Mouse (Mus musculus) liver, embryonic 16.5 days (tissue): Measurements from ENCODE around the gene Kcnj12. TPM values are rescaled to one million over a fixed set of nuclear protein-coding genes. Genes with fewer than 3 reads are reported as not detected.

ENCODE experiments used
- ATAC-seq: fragments of 200-750 bp; cut with Nextera tagmentation; 2 replicates; pipeline ENCODE4 v1.8.0; 2017; ENCODE audit warnings: low read depth, mild to moderate bottlenecking, moderate number of reproducible peaks, moderate library complexity
- H3K27ac ChIP-seq: fragments of 300-500 bp; sonication (generic); 2 replicates; pipeline ENCODE4 v1.5.1; 2014; ENCODE audit warnings: mild to moderate bottlenecking, low read length
- H3K27me3 ChIP-seq: fragments of 300-500 bp; sonication (generic); 2 replicates; pipeline ENCODE4 v1.6.1; 2014; ENCODE audit warnings: low read depth, low read length, mixed read lengths; ENCODE audit not compliant: control insufficient read depth, insufficient read depth
- H3K36me3 ChIP-seq: fragments of 300-500 bp; sonication (generic); 2 replicates; pipeline ENCODE4 v1.6.1; 2014; ENCODE audit warnings: mild to moderate bottlenecking; ENCODE audit not compliant: control insufficient read depth, insufficient read depth
- H3K4me1 ChIP-seq: fragments of 300-500 bp; sonication (generic); 2 replicates; pipeline ENCODE4 v1.6.1; 2014; ENCODE audit warnings: low read depth, low read length, mixed read lengths; ENCODE audit not compliant: control insufficient read depth
- H3K4me2 ChIP-seq: fragments of 300-500 bp; sonication (generic); 2 replicates; pipeline ENCODE4 v1.6.1; 2014; ENCODE audit warnings: low read depth, low read length, mixed read lengths
- H3K4me3 ChIP-seq: fragments of 300-500 bp; sonication (generic); 2 replicates; pipeline ENCODE4 v1.5.1; 2014; ENCODE audit warnings: low read depth, mild to moderate bottlenecking, low read length
- H3K9ac ChIP-seq: fragments of 300-500 bp; sonication (generic); 2 replicates; pipeline ENCODE4 v1.6.1; 2014; ENCODE audit warnings: low read depth, low read length
- H3K9me3 ChIP-seq: fragments of 300-500 bp; sonication (generic); replicated peaks from 2 replicates; pipeline ENCODE4 v1.6.1; 2016; ENCODE audit warnings: low read length; ENCODE audit not compliant: control insufficient read depth
- WGBS: fragments of 180-500 bp; shearing (Covaris S2); extraction: QIAGEN DNeasy Blood & Tissue Kit; methylation state at CpG from one replicate; pipeline ENCODE4 v1.1.7; 2014; ENCODE audit not compliant: insufficient replicate concordance; 5-methylcytosine and 5-hydroxymethylcytosine counted together
- polyA plus RNA-seq: library from polyadenylated mRNA; unstranded; fragments of >200 nt; fragmentation: Nextera tagmentation; extraction: Ambion mirVana; gene quantifications from 2 replicates; pipeline ENCODE4 v1.2.1, GENCODE M21; 2015

The Kcnj12 gene
- polyA plus RNA-seq, 1 experiment from 2014 or later: 0.04 TPM

DNA sequence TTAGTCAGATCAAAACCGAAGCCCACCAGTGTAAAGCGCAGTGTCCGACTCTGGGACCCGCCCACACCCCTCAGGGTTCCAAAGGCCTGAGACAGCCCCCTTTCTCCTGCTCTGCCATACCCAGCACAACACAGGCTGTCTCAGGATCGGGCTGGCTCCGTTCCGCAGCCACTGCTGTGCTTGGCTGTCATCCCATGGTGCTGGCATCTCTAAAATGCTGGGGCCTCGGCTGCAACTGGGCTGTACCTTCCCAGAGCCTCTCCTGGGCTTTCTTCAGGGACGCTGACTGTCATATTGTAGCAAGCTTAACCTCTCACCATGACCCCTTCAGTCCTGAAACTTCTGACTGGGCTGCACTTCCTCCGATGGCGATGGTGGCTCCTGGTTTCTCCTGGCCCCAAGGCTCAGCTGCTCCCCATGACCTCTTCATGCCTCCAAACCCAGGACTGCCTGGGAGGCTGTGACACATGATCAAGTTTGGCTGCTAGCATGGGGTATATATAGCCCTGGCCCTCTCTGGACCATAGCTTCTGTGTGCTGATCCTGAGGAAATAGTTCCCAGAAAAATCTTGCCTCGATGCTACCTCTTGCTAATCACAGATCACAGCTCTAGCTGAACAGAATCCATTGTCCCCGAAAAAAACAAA lies 37.3 kb upstream of the Kcnj12 start:
- H3K9ac ChIP-seq: no peak overlapping the region
- no peak overlapping the region for H3K27ac ChIP-seq
- H3K9me3 ChIP-seq: no peaks in the 10 kb centered on the region
- ATAC-seq: no peak
- H3K4me1 ChIP-seq: no peaks in the 10 kb centered on the region
- H3K4me3 ChIP-seq: no peak overlapping the region
- no peaks in the 10 kb centered on the region for H3K36me3 ChIP-seq
- H3K27me3 ChIP-seq: no peaks in the 10 kb centered on the region
- H3K4me2 ChIP-seq: no peak overlapping the region
- WGBS: 67% methylated on average over 13 of the region's 13 CpGs

DNA sequence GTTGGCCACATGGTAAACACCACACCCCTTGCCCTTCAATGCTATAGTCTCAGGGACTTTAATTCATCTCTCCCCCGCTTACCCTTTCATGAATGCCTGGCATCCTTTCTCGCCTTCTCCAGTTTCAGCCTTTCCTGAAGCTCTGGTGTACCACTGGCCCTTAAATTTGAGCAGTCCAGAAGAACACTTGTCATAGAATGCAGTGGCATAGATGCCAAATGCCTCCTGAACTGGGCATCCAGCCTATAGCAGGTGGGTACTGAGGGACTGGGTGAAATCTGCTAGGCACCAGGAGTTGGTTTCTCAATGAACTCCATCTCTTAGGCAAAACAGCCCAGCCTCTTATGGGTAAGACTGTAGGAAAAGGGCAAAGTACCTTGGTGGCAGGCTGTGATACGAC lies 31.9 kb upstream of the Kcnj12 start:
- Histone ChIP-seq H3K4me3 (no peak overlapping the region), H3K27me3 (no peaks in the 10 kb centered on the region), H3K36me3 (no peaks in the 10 kb centered on the region), H3K4me1 (no peaks in the 10 kb centered on the region), H3K27ac (no peak overlapping the region), H3K9ac (no peak overlapping the region), H3K4me2 (no peak overlapping the region), H3K9me3 (no peaks in the 10 kb centered on the region)
- no peak for ATAC-seq
- 37% methylated on average over 3 of the region's 3 CpGs for WGBS

DNA sequence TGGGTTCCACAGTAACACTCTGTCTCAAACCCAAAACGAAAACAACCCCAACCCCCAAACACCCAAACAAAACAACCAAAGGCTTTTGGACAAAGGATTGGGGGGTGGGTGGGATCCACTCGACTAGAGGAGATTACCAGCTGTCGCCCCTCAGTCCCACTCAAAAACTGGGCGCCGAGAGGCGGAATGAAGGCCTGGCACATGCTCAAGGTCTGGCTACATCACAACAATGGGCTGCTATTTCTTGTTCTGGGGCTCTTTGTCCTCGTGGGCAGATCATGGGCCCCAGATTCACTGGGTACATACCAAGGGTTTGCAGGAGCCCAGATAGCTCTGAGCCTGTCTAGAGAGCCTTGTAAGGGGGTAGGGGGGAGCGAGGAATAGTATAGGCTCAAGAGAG lies 19.6 kb upstream of the Kcnj12 start:
- no peak for ATAC-seq

DNA sequence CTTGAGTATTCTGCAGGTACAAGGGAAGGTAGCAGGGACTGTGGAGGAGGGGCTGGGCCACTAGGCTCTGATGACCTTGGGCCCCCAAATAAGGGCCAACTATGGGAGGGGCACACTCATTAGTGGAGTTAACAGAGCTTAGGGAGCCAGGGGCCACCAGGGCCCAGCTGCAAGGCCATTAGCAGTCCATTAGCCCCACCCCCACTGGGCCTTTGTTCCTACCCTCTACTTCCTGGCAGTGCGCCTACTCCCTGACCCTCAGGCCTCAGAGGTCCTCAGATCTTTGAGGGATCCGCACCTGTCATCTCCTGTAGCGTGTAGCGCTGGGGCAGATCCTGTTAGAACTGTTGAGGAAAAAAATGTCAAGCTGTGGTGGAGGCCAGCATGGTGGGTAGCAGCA lies 18.3 kb upstream of the Kcnj12 start:
- no peak for ATAC-seq
- H3K9me3 ChIP-seq: no peaks in the 10 kb centered on the region
- H3K27ac ChIP-seq: no peak overlapping the region
- WGBS: 72% methylated on average over 4 of the region's 4 CpGs
- no peaks in the 10 kb centered on the region for H3K36me3 ChIP-seq
- H3K4me1 ChIP-seq: no peaks in the 10 kb centered on the region
- no peak overlapping the region for H3K4me3 ChIP-seq
- H3K9ac ChIP-seq: no peak overlapping the region
- no peak overlapping the region for H3K4me2 ChIP-seq
- H3K27me3 ChIP-seq: no peaks in the 10 kb centered on the region

More for the DNA sequence above, 19.6 kb upstream of the Kcnj12 start:
- H3K27me3 ChIP-seq: no peaks in the 10 kb centered on the region
- WGBS: 52% methylated on average over 8 of the region's 8 CpGs
- no peak overlapping the region for H3K4me2 ChIP-seq
- H3K36me3 ChIP-seq: no peaks in the 10 kb centered on the region
- H3K9ac ChIP-seq: no peak overlapping the region
- H3K9me3 ChIP-seq: no peaks in the 10 kb centered on the region
- H3K4me1 ChIP-seq: no peaks in the 10 kb centered on the region
- no peak overlapping the region for H3K4me3 ChIP-seq
- no peak overlapping the region for H3K27ac ChIP-seq

DNA sequence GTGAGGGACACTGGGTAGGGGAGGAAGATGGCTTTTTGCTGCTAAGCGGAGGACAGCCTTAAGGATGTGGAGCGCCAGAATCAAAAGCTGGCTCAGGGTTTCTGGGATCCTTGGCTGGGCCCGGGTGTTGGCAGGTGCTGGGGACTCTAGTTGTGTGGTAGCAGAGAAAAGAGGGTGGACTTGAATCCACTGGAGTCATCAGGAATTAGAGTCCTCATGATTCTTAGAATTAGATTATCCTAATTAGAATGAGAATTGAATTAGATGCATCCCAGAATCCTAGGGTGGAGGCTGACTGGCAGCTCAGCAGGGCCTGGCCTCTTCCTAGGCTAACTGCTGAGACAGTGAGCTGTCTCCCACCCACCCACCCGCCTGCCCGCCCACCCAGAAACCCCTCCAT lies 17.6 kb upstream of the Kcnj12 start:
- 58% methylated on average over 5 of the region's 5 CpGs for WGBS

DNA sequence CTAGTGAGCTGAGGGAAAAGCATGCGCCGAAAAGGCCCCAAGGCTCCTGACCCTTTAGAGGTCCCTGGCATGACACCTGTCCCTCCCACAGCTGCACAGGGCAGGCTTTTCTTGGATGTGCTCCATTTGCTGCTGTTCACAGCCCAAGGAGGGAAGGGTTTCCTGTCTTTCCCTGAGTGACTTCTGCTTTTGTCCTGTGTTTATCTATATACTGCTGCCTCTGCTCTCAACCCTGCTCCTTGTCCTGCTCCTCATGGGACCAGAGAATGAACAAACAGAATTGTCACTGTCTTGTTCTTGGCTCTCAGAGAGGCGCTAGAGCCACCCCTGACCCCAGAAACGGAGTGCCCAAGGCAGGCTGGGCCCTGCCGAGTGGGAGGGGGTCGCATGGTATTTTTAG lies 17.0 kb upstream of the Kcnj12 start:
- Histone ChIP-seq H3K9me3 (no peaks in the 10 kb centered on the region), H3K4me3 (no peak overlapping the region), H3K27me3 (no peaks in the 10 kb centered on the region), H3K4me2 (no peak overlapping the region), H3K4me1 (no peaks in the 10 kb centered on the region), H3K9ac (no peak overlapping the region), H3K27ac (no peak overlapping the region), H3K36me3 (no peaks in the 10 kb centered on the region)
- WGBS: 34% methylated on average over 6 of the region's 6 CpGs
- ATAC-seq: no peak

More for the DNA sequence above, 17.6 kb upstream of the Kcnj12 start:
- no peak overlapping the region for H3K9ac ChIP-seq
- ATAC-seq: no peak
- no peak overlapping the region for H3K27ac ChIP-seq
- H3K4me2 ChIP-seq: no peak overlapping the region
- no peaks in the 10 kb centered on the region for H3K27me3 ChIP-seq
- H3K36me3 ChIP-seq: no peaks in the 10 kb centered on the region
- H3K4me3 ChIP-seq: no peak overlapping the region
- no peaks in the 10 kb centered on the region for H3K9me3 ChIP-seq
- no peaks in the 10 kb centered on the region for H3K4me1 ChIP-seq

DNA sequence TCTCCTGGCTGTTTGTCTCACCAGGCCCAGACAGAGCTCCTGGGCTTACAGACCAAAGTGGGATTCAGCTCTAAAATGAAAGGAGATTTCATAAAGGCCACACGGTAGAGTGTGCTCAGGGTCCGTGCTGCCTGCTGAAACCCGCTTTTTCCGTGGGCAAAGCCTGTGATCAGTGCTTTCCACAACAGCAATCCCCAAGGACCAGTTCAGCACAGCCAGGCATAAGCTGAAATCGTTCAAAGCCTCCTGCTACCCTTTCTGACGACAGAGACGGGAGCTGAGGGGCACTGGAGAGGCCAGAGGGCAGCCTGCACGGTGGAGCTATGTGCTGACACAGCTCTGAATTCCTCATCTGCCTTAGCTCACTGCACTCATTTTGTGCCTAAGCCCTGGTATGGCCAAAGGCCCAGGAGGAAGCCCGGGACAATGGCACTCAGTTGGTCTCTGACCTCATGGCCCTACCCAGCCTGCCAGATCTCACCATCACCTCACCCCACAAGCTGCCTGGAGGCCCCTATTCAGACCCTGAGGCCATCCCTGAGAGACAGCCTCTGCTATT lies 10.5 kb upstream of the Kcnj12 start:
- Histone ChIP-seq H3K4me2 (no peak overlapping the region), H3K9ac (no peak overlapping the region), H3K27me3 (no peaks in the 10 kb centered on the region), H3K4me3 (no peak overlapping the region), H3K4me1 (no peaks in the 10 kb centered on the region), H3K36me3 (no peaks in the 10 kb centered on the region), H3K9me3 (no peaks in the 10 kb centered on the region), H3K27ac (no peak overlapping the region)
- ATAC-seq: no peak
- WGBS: 48% methylated on average over 9 of the region's 9 CpGs

DNA sequence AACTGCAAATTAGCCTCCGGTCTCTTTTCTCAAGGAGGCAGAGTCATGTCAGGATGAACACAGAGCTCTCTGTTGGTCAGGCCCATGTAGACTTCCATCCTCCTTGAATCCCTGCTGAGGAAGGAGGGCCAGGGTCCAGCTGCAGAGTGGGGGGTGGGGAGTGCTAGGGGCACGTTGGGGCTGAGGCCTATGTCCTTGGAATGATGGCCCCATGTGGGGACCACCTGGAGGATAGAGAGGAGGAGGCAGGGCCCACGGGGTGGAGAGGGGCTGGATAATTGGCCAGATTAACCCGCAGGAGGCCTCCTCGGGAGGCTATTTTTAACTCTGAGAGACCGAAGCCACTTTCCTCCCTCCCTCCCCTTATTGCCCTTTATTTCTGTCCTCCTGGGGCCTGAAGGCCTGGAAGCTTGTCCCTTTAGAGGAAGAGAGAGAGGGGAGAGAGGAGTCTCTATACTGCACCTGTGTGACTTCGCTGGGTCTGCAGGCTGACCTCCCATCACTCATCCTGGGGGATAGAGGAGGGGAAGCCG lies 5.4 kb upstream of the Kcnj12 start:
- WGBS: 43% methylated on average over 8 of the region's 8 CpGs
- Histone ChIP-seq H3K9ac (no peak overlapping the region), H3K4me2 (no peak overlapping the region), H3K27me3 (peaks cover 17% of the 10 kb centered on the region), H3K9me3 (no peaks in the 10 kb centered on the region), H3K36me3 (no peaks in the 10 kb centered on the region), H3K4me3 (no peak overlapping the region), H3K27ac (no peak overlapping the region), H3K4me1 (no peaks in the 10 kb centered on the region)
- no peak for ATAC-seq

DNA sequence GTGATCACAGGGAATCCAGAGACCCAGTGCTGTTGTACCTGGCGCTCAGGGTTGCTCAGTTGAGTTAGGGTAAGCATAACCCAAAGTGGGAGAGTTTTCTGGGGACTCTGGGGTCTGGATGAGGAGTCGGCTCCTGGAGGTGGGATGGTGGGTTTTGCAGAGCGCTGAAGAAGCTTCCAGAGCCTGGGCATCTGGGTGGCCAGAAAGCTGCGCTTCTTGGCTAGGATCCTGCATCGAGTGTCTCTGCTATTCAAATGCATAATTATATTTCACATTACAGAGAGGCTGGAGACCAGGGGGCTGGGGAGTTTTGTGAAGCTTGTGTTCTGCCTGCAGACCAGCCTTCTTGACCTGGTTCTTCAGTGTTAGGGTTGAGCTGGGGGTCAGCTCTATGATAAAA lies 1.2 kb upstream of the Kcnj12 start:
- 50% methylated on average over 5 of the region's 5 CpGs for WGBS
- H3K4me1 ChIP-seq: no peaks in the 10 kb centered on the region
- H3K27ac ChIP-seq: no peak overlapping the region
- H3K4me3 ChIP-seq: no peak overlapping the region
- peaks cover 53% of the 10 kb centered on the region for H3K27me3 ChIP-seq
- no peak overlapping the region for H3K9ac ChIP-seq
- no peak for ATAC-seq
- no peak overlapping the region for H3K4me2 ChIP-seq
- H3K9me3 ChIP-seq: no peaks in the 10 kb centered on the region
- no peaks in the 10 kb centered on the region for H3K36me3 ChIP-seq
